Mouse (Mus musculus): ENCODE results near the gene Pdhb.
A peak's percentile ranks its signal among the peaks of the same experiment; 100 is the strongest.

Gene Pdhb

GRCm38 (mm10) chr14:8172507-8173410, at the start of gene Pdhb:
Pdhb (minus strand) TSS chr14:8173025.
- DNase-seq (ENCODE audit: low spot score in 2 of 2): peak; percentile 99

- DNase-seq (ENCODE audit: low spot score in 2 of 2): no peak
Observed at GRCm38 (mm10) chr14:8222561-8222960, 49.7 kb upstream of the Pdhb start.

GRCm38 (mm10) chr14:8220912-8221311, 48.1 kb upstream of the Pdhb start:
- DNase-seq (ENCODE audit: low spot score in 2 of 2): no peak

- no peak for DNase-seq (ENCODE audit: low spot score in 2 of 2)
Observed at GRCm38 (mm10) chr14:8220306-8220705, 47.5 kb upstream of the Pdhb start.

GRCm38 (mm10) chr14:8219876-8220275, 47.1 kb upstream of the Pdhb start:
- no peak for DNase-seq (ENCODE audit: low spot score in 2 of 2)

GRCm38 (mm10) chr14:8218730-8219380, 46.0 kb upstream of the Pdhb start:
- DNase-seq (ENCODE audit: low spot score in 2 of 2): no peak

- no peak for DNase-seq (ENCODE audit: low spot score in 2 of 2)
Observed at GRCm38 (mm10) chr14:8218238-8218637, 45.4 kb upstream of the Pdhb start.

- no peak for DNase-seq (ENCODE audit: low spot score in 2 of 2)
Observed at GRCm38 (mm10) chr14:8216100-8216499, 43.3 kb upstream of the Pdhb start.

- DNase-seq (ENCODE audit: low spot score in 2 of 2): no peak
Observed at GRCm38 (mm10) chr14:8215208-8215778, 42.5 kb upstream of the Pdhb start.

GRCm38 (mm10) chr14:8214299-8215207, 41.7 kb upstream of the Pdhb start:
- DNase-seq (ENCODE audit: low spot score in 2 of 2): peak in 1 of 2 experiments; percentile 67

GRCm38 (mm10) chr14:8213803-8214224, 41.0 kb upstream of the Pdhb start, which contains the start of gene Kctd6:
Kctd6 (plus strand) TSS chr14:8214140.
- DNase-seq (ENCODE audit: low spot score in 2 of 2): peak; percentile 94 to 97

- no peak for DNase-seq (ENCODE audit: low spot score in 2 of 2)
Observed at GRCm38 (mm10) chr14:8212996-8213395, 40.2 kb upstream of the Pdhb start.

GRCm38 (mm10) chr14:8209896-8210295, 37.1 kb upstream of the Pdhb start:
- DNase-seq (ENCODE audit: low spot score in 2 of 2): no peak

GRCm38 (mm10) chr14:8208876-8209275, 36.1 kb upstream of the Pdhb start:
- DNase-seq (ENCODE audit: low spot score in 2 of 2): peak; percentile 58 to 87

GRCm38 (mm10) chr14:8207543-8207942, 34.7 kb upstream of the Pdhb start:
- no peak for DNase-seq (ENCODE audit: low spot score in 2 of 2)

- DNase-seq (ENCODE audit: low spot score in 2 of 2): no peak
Observed at GRCm38 (mm10) chr14:8207105-8207504, 34.3 kb upstream of the Pdhb start.

GRCm38 (mm10) chr14:8206179-8206910, 33.5 kb upstream of the Pdhb start:
- DNase-seq (ENCODE audit: low spot score in 2 of 2): peak in 1 of 2 experiments; percentile 50

- DNase-seq (ENCODE audit: low spot score in 2 of 2): no peak
Observed at GRCm38 (mm10) chr14:8201715-8202114, 28.9 kb upstream of the Pdhb start.

GRCm38 (mm10) chr14:8200769-8201168, 27.9 kb upstream of the Pdhb start:
- no peak for DNase-seq (ENCODE audit: low spot score in 2 of 2)

- DNase-seq (ENCODE audit: low spot score in 2 of 2): no peak
Observed at GRCm38 (mm10) chr14:8192727-8193126, 19.9 kb upstream of the Pdhb start.

Measured in left cerebral cortex, adult 9 months (tissue).